Mouse (Mus musculus): ENCODE data around the gene Scrg1.

GRCm38 (mm10) chr8:57427581-57428366 is 27.9 kb upstream of the Scrg1 start:
- TF ChIP-seq TAL1 (IDR thresholded peaks at IDR 0.05; ENCODE audit: low read length), result no peak
- TF ChIP-seq EP300 (IDR thresholded peaks at IDR 0.05; ENCODE audit: low read depth in 1 of 2, low read length in 2 of 2), result peak; percentile 34 to 40; a peak in 1 of 4 replicates
- TF ChIP-seq GABPA (IDR thresholded peaks at IDR 0.05; ENCODE audit: low read depth, low read length), result no peak
- TF ChIP-seq POLR2A (IDR thresholded peaks at IDR 0.05; ENCODE audit: control insufficient read depth in 1 of 2, insufficient read depth in 1 of 2, low read depth in 1 of 2, low read length in 2 of 2, poor library complexity in 1 of 2), result no peak
- TF ChIP-seq CTCF (IDR thresholded peaks at IDR 0.05 in 2 of 3, conservative IDR thresholded peaks at IDR 0.05 in 1 of 3; ENCODE audit: control insufficient read depth in 1 of 3, insufficient read depth in 1 of 3, low read depth in 2 of 3, low read length in 3 of 3, poor library complexity in 1 of 3, severe bottlenecking in 1 of 3), result no peak
- 0 out of 2 replicates have a peak, but pooled peaks have one; percentile 6 for TF ChIP-seq ETS1 (IDR thresholded peaks at IDR 0.05; ENCODE audit: low read depth, low read length)
- peak; percentile 56 for TF ChIP-seq MAX (IDR thresholded peaks at IDR 0.05; ENCODE audit: low read length)
- TF ChIP-seq POLR2AphosphoS5 (IDR thresholded peaks at IDR 0.05; ENCODE audit: borderline replicate concordance, low read depth, low read length), result no peak
